Mouse (Mus musculus): ENCODE results near the gene Timm17a. TPM values are rescaled to one million over a fixed set of nuclear protein-coding genes. Genes with fewer than 3 reads are reported as not detected.

Gene Timm17a
- 55.0 and 67.3 TPM in 2 replicates for total RNA-seq (2015)
- total RNA-seq (2017): 14.1 and 20.0 TPM in 2 replicates

DNA sequence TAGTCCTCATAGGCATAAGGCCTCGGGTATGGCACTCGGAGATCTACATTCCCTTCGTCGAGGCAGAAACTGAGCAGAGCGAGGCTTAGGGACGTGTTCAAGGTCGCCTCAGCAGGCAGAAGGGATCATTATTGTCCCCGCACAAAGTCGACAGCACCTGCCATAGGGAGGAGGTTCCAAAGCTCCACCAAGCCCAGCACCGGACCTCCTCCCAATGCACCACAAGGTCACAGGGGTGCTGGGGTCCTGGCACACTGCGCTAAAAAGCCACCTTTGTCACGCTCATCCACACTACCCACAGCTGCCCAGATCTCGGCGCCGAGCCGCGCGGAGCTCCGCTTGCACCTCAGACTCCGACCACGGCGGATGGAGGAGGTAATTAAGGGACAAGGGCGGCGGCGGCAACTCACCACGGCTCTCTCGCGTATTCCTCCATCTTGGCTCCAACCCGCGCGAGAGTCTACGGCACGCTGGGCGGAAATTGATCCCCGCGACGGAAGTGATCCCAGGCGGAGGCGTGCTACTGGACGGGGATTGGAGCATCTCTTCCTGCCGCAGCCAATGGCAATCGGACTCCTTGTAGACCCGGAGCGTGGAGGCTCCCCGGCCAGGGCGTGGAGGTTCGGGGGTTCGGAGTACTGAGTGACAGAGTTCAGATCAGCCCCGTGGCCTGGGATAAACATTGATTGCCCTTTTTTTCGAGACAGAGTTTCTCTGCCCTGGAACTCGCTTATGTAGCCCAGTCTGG is at the start of gene Timm17a:
Gene Timm17a, minus strand, starts transcription at position 495 of the 748 bp plus-strand sequence.
- ATAC-seq (ENCODE audit: poor library complexity, severe bottlenecking): peak; percentile 99

DNA sequence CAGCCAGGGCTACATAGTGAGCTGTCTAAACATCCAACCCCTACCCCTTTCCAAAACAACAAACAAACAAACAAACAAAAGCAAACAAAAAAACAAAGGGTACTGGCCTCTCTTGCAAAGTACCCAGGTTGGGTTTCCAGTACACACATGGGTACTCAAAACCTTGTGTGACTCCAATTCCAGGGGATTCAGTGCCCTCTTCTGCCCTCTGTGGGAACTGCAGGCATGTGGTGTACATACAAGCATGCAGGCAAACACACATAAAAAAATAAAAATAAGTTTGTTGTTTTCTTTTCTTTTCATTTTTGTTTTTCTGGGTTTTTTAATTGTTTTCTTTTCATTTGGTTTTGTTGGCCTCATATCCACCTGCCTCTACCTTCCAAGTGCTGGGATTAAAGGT is 48.5 kb upstream of the Timm17a start:
- ATAC-seq (ENCODE audit: poor library complexity, severe bottlenecking): no peak

DNA sequence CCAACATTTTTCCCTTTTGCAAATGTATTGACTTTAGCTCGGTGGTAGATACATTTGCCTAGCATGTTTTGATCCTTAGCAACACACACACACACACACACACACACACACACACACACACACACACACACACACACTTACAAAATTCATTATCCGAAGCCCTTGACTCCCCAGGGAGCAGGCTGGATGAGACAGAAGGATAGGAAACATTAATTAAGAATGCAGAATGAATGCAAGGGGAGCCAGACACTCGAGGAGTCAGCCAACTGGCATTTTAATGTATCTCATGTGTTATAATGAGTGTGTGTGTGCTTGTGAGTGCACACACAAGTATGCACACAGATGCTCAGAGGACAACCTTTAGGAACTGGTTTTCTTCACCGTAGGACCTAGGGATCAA is 47.9 kb upstream of the Timm17a start:
- ATAC-seq (ENCODE audit: poor library complexity, severe bottlenecking): no peak

DNA sequence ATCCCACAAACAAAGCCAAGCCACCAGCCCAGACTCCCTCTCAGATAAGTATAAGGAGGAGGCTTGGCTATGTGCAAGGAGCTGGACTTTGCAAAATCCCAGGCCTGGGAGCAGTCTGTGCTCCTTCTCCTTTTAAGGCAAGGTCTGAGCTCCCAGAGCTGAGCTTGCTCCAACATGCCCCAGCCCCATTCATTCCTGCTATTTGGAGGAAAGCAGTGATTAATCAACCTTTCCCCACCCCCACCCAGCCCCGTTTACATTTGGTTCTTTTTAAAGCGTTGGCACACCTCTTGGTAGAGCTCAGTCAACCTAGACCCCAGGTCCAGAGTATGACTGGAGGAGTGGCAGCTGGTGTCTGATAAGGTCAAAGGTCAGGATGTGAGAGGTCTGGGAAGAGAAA is 45.5 kb upstream of the Timm17a start:
- ATAC-seq (ENCODE audit: poor library complexity, severe bottlenecking): no peak

DNA sequence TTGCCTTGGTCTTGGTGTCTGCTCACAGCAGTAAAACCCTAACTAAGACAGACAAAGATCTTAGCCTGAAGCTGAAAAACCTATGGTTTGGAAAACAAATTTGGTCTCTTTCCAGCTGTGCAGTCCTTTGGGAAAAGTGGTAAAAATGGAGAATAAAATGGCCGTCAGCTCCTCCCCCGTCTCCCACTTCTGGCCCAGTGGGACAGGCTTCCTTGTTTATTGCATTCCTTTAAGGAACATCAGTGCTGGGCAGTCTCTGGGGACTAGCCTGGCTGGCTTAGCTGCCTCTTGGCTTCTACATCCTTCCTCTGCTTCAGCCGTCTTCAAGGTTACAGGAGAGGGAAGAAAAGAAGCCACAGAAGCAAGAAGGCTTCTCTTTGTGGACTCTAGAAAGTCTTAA is 38.4 kb upstream of the Timm17a start:
- no peak for ATAC-seq (ENCODE audit: poor library complexity, severe bottlenecking)

DNA sequence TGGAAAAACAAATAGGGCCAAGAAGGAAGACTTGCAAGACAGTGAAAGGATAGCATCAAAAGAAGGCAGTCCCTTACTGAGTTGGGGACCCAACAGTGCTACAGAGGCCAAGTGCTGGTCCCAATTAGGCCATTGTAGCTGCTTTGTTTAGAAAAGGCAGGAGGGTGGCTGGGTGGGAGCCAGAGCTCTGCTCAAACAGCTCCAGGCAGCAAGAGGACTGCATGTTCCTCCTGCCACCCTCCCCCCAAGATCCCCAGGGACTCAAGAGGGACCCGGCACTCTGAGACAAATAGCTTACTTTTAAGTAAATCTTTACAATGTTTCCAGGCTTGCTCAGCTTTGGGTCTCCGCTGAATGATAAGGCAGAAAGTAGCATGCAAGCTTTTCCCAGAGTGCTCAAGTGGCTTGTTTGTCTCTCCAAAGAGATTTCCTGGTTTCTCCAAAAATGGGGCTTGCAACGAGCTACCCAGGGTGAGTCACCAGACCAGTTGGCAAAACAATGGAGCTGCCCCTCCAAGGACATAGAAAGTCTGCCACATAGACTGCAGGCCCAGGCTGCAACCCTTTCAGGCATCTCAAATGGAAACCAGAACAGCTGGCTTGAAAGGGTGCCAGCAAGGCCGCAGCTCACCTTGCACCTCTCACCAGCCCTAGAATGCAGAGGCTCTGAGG is 34.1 kb upstream of the Timm17a start:
- ATAC-seq (ENCODE audit: poor library complexity, severe bottlenecking): no peak

DNA sequence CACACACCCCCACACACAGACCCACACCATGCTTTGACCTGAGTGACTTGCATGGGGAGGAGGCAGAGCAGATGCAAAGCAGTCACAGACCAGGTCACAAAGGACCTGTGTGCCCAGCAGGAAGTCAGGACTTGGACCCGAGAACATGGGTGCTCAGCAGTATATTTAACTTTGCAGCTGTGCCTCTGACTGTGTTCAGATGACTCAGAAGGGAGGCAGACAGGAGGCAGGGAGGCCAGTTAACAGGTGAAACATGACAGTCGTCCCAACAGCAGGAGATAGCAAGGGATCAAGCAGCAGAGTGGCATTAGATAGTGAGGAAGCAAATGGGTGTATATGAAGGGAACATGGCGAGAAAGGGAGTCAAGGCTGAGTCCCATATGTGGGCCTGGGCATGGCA is 33.3 kb upstream of the Timm17a start:
- ATAC-seq (ENCODE audit: poor library complexity, severe bottlenecking): no peak

DNA sequence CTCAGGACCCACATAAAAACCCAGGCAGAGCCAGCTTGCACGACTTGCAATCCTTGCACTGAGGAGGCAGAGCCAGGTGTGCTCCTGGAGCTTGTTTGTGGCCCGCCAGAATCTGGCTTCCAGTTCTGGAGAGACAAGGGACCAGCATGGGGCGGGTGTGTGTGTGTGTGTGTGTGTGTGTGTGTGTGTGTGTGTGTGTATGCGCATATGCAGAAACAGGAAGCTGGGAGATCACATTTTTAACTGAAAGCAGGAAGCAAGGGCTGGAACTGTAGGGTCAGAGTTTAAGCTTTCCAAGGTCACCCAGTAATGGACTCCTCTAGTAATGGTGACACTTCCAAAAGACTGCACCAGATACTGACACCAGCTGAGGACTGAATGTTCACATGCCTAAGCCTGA is 30.4 kb upstream of the Timm17a start:
- ATAC-seq (ENCODE audit: poor library complexity, severe bottlenecking): no peak

DNA sequence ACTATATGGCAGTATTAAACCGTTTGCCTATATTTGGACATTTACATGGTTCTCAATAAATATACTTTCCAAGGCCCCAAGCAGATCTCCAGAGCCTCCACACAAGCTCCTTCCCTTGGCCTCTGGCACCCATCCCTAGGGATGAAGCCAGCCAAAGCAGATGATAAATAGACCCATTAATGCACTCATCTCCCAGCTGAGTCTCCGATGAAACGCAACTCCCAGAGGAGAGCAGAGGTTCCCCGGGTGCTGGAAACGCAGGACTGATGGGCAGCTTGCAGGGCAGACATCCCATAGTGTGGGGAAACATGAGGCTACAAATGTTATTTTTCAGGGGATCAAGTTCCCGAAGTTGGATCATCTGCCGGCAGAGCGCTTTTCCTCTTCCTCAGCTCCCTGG is 28.4 kb upstream of the Timm17a start:
- ATAC-seq (ENCODE audit: poor library complexity, severe bottlenecking): no peak

DNA sequence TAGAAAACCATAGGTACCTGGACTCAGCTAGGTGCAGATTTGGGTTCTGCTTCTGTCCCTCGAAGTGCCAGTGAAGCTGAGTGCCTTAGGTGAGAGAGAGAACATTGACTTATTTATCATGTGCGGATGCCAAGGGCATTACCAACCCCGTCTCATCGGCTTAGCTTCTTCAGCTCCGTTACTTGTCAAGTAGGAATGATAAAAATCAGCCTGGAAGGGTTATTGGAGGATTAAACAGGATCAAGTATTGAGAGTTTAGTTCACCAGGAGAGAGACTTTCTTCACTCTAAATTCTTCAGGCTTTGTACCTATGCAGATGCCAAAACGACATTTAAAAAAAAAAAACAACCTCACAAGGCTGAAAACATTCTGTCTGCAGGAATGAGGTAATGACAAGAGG is 17.0 kb upstream of the Timm17a start:
- no peak for ATAC-seq (ENCODE audit: poor library complexity, severe bottlenecking)

DNA sequence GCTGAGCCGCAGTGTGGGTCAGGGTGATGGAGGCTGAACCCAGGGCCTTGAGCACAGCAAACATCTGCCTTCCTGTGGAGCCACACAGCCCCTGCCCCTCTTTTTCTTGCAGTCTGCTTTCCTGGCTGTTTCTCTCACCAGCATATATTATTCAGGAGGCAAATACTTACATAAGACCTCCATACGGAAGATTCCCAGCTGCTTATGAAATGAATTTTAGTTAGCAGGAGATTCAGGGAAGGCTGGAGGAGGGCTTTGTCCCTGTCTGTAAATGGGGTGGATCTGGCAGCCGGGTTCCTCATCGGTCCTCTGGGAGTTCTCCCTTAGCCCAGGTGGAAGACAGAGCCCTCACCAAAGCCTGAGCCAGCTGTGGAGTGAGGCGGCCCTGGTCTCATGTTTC is 14.8 kb upstream of the Timm17a start:
- ATAC-seq (ENCODE audit: poor library complexity, severe bottlenecking): no peak

DNA sequence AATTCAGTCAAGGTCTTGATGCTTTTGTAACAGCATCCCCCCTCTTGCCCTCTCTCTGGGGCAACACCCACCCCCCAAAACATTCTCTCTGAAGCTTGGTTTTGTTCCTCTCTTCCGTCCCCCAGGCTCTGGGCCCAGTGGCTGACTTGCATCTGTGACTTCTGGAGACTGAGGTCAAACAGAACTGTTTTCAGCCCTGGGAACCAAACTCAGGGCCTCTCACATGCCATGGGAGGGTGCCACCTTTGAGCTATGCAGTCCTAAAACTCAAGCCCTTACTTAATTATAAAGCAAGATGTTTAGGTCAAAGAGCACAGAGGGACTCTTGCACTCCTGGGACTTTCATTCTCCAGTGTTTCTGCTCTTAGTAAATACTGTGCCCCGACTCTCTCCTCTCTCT is 12.4 kb upstream of the Timm17a start:
- no peak for ATAC-seq (ENCODE audit: poor library complexity, severe bottlenecking)

DNA sequence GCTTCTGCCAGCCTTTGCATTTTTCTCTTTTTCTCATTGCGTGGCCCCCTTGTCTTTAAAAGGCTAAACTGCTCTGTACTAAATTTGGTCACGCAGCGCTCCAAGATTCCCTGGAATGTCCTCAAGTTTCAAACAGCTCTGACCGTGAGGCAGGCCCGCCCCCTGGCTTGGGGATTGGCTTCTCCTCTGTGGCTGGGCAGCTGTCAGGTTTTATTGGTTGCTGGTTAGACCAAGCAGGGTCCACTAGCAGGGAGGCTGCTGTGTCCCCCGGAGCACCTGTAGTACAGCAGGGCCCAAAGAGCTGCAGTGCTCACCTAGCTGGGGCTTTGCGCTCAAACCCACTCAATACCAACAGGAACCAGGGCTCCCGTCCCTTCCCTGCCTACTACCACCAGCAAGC is 11.0 kb upstream of the Timm17a start, which contains the start of gene Lmod1:
Gene Lmod1, plus strand, starts transcription at position 237 of the 400 bp plus-strand sequence.
- ATAC-seq (ENCODE audit: poor library complexity, severe bottlenecking): no peak

DNA sequence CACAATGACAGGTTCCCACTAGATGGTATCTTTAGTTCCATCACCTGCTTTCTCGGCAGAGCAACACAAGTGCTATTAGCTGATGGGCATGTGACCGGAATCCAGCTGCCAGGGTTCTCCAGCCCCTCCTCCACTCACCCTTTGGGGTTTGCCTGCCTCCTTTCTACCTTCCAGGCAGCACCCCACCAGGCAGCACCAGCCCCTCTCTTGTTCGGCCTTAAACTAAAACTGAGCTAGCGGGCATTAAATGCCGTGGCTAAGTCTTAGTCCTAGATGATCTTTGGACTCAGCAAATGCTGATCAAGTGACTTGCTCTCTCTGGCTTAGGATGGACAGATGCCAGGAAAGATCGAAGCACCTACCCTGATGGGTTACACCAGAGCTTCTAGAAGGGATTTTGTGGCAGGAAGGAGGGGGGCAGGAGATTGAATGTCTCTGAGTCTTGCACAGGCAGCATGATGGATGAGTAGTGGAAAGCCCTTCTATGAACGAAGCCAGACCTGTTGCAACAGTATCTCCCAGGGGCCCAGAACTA is 9.9 kb upstream of the Timm17a start:
- no peak for ATAC-seq (ENCODE audit: poor library complexity, severe bottlenecking)

DNA sequence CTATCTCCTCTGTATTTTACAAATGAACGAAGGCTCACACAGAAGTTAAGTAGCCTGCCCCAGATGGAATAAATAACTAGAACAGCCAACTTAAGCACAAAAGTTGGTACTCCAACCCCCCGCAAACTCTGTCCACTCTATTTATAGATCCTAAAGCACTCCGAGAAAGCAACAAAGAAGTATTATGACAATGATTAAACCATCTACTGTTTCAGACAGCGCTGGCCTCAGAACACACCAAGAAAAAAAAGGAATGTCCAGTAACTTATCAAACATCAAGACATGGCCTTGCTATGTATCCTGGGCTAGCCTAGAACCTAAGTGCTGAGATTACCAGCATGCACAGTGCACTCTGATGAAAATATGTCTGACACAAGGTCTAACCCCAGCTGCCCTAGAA is 1.4 kb downstream of the Timm17a start:
- no peak for ATAC-seq (ENCODE audit: poor library complexity, severe bottlenecking)

DNA sequence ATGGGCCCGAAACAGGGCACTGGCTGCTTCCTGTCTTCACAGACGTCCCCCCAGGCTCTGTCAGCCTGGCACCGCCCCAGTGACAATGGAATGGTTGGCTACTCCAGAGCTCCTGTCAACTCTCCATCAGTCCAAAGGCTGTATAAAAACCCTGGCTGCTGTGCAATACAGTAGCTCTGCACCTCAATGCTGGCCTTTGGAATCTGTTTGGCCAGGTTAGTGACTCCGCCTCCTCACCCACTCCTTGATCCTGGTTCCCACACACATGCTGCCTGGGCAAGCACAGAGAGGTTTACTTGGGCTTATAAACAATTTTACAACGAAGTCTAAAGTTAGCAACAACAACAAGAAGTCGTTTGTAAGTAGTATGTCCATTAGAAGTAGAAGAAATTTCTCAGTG is 2.2 kb downstream of the Timm17a start:
- no peak for ATAC-seq (ENCODE audit: poor library complexity, severe bottlenecking)

DNA sequence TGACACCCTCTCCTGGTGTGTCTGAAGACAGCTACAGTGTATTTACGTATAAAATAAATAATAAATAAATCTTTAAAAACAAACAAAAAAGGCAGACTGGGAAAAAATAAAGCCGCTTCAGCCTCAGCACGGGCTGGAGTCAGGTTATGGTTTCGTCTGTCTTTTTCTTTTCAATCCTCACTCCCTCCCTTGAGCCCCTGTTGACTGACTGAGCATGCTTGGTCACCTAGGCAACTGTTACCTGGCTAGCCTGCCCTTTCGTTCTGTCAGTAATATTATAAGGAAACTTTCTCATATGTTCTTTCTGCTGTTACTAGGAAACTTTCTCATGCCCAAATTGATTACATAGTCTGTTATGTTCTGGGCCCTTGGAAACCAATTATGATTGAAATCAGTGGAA is 22.7 kb downstream of the Timm17a start:
- ATAC-seq (ENCODE audit: poor library complexity, severe bottlenecking): no peak

DNA sequence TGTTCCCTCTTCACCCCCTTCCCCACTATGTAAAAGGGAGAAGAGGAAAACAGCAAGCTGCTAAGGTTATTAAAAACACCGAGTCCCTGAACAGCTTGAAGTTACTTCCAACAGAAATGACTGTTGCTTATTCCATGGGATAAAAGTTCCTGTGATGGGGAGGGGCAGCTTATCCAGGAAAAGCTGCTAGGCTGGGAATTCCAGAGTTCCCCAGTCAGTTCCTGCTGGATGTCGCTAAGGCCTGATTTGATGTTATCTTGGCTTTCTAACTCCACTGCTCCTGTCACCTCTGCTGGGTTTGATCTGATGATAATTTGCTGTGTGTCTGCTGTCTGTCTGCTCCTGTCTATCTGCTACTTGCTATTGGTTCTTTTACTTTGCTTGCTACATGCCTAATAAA is 27.3 kb downstream of the Timm17a start:
- no peak for ATAC-seq (ENCODE audit: poor library complexity, severe bottlenecking)

DNA sequence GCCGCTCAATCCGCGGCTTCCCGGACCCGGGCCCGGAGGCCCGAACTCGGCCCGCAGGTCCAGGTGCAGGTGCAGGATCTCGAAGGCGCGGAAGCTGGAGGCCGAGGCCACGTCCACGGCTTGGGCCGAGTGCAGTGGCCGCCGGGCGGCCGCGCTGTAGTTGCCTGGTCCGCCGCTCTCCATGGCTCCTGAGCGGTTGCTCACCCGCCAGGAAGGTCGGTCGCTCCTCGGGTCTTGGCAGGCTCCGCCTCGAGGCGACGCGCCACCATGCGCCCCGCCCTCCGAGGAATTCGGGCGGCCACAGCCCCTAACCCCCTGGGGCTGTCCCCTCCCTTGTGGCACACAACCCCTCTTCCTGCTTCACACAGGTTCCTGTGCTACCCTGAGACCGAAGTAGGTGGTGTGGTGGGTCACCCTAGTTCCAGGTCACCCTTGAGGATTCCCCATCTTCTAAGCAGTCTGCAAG is 29.7 kb downstream of the Timm17a start, which contains the start of gene Rnpep:
Gene Rnpep, minus strand, starts transcription at position 259 of the 466 bp plus-strand sequence.
- ATAC-seq (ENCODE audit: poor library complexity, severe bottlenecking): peak; percentile 61

DNA sequence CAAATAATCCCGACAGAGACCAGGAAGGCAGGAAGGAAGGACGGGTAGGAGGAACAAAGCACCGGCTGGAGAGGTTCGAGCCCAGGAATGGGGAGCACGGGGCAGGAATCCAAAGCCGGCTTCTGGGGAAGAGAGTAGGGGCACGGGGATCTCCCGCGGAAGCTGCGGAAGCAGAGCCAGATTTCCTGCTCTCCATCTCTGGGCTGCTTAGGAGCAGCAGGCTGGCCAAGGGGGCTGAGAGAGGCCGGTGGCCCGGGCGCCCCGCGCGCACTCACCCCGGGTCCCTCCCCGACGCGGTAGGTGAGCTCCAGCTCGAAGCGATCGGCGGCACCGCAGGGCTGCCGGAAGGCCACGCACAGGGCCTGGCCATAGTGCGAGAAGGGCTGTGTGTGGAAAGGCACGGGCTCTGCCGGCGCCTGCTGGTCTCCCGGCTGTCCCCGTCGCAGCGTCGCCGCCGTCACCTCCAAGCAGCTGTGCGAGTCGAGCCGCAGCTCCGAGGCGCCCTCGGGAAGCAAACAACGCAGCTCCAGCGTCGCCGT is 30.2 kb downstream of the Timm17a start:
- peak; percentile 22 for ATAC-seq (ENCODE audit: poor library complexity, severe bottlenecking)

DNA sequence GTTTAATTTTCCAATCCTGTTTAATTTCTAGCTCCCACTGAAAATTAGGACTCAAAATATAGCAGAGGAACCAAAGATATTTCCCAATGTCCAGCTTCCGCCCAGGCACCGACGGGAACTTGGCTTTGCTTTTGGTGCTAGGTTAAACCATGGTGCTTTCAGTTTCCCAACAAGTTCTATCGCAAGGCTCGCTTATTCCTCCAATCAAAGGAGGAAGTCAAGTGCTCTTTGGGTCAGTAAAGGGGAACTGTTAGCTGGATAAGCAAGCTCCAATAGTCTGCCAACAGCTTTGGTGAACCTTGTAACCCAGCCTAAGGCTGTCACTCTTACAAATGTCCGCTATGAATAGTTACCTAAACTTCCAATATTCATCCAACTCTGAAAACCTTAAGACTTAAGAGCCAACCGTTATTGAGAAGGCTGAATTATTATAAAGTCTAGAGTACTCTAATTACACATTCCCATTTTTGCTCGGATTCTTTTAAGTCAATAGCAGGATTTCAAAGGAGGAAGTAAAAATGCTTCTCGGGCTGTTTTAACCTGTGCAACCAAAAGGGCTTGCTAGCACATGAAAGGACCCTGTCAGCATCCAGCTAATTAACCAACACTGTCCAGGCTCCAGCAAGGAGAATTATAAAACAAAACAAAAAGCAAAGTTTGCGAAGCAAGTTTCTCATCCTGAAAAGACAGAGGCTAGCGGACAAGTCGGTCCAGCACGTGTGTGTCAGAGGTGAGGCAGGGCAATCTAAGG is 30.9 kb downstream of the Timm17a start:
- peak; percentile 86 for ATAC-seq (ENCODE audit: poor library complexity, severe bottlenecking)
